Mouse (Mus musculus): Measurements from ENCODE around the gene Gm21981.

Gm21981 gene

GRCm38 (mm10) chr17:47698156-47698555, 3.9 kb upstream of the Gm21981 start:
- Histone ChIP-seq H3K4me1 (replicated peaks; ENCODE audit: low read depth, low read length) (peaks cover 66% of the 10 kb centered on the region), H3K4me3 (replicated peaks; ENCODE audit: low read length) (no peak overlapping the region), H3K27me3 (ENCODE audit: insufficient read depth, low read length) (peaks cover 36% of the 10 kb centered on the region), H3K36me3 (ENCODE audit: insufficient read depth, low read length) (peaks cover 51% of the 10 kb centered on the region), H3K9me3 (ENCODE audit: low read length) (no peaks in the 10 kb centered on the region)
- TF ChIP-seq CTCF (conservative IDR thresholded peaks at IDR 0.05; ENCODE audit: low read length) (no peak), NANOG (IDR thresholded peaks at IDR 0.05; ENCODE audit: borderline replicate concordance, low read length) (no peak), POU5F1 (IDR thresholded peaks at IDR 0.05; ENCODE audit: borderline replicate concordance, low read length) (no peak)

- no peak for TF ChIP-seq NANOG (IDR thresholded peaks at IDR 0.05; ENCODE audit: borderline replicate concordance, low read length)
- TF ChIP-seq CTCF (conservative IDR thresholded peaks at IDR 0.05; ENCODE audit: low read length): no peak
- no peak for TF ChIP-seq POU5F1 (IDR thresholded peaks at IDR 0.05; ENCODE audit: borderline replicate concordance, low read length)
- Histone ChIP-seq H3K36me3 (ENCODE audit: insufficient read depth, low read length) (peaks cover 33% of the 10 kb centered on the region), H3K27me3 (ENCODE audit: insufficient read depth, low read length) (peaks cover 63% of the 10 kb centered on the region), H3K9me3 (ENCODE audit: low read length) (no peaks in the 10 kb centered on the region), H3K4me3 (replicated peaks; ENCODE audit: low read length) (peak overlapping the region; percentile 86), H3K4me1 (replicated peaks; ENCODE audit: low read depth, low read length) (peaks cover 66% of the 10 kb centered on the region)
Observed at GRCm38 (mm10) chr17:47695337-47695710, 1.1 kb upstream of the Gm21981 start.

- TF ChIP-seq NANOG (IDR thresholded peaks at IDR 0.05; ENCODE audit: borderline replicate concordance, low read length) (no peak), CTCF (conservative IDR thresholded peaks at IDR 0.05; ENCODE audit: low read length) (peak; percentile 25)
- peak within 1 kb of the TSS; percentile 86 for H3K4me3 ChIP-seq (replicated peaks; ENCODE audit: low read length)
- H3K27me3 ChIP-seq (ENCODE audit: insufficient read depth, low read length): peaks cover 65% of the 10 kb centered on the region
- peaks cover 66% of the 10 kb centered on the region for H3K4me1 ChIP-seq (replicated peaks; ENCODE audit: low read depth, low read length)
- H3K36me3 ChIP-seq (ENCODE audit: insufficient read depth, low read length): peaks cover 27% of the 10 kb centered on the region
- H3K9me3 ChIP-seq (ENCODE audit: low read length): no peaks in the 10 kb centered on the region
Observed at GRCm38 (mm10) chr17:47694503-47695336, 465 bp upstream of the Gm21981 start, which contains the start of gene Prickle4. TSS of gene Prickle4 (minus strand) at chr17:47694736.

GRCm38 (mm10) chr17:47693671-47694441, 399 bp downstream of the Gm21981 start:
- Histone ChIP-seq H3K36me3 (ENCODE audit: insufficient read depth, low read length) (peaks cover 18% of the 10 kb centered on the region), H3K4me3 (replicated peaks; ENCODE audit: low read length) (peak overlapping the region; percentile 86), H3K27me3 (ENCODE audit: insufficient read depth, low read length) (peaks cover 74% of the 10 kb centered on the region), H3K4me1 (replicated peaks; ENCODE audit: low read depth, low read length) (peaks cover 66% of the 10 kb centered on the region), H3K9me3 (ENCODE audit: low read length) (no peaks in the 10 kb centered on the region)
- TF ChIP-seq CTCF (conservative IDR thresholded peaks at IDR 0.05; ENCODE audit: low read length) (no peak), NANOG (IDR thresholded peaks at IDR 0.05; ENCODE audit: borderline replicate concordance, low read length) (no peak), POU5F1 (IDR thresholded peaks at IDR 0.05; ENCODE audit: borderline replicate concordance, low read length) (no peak)

- H3K9me3 ChIP-seq (ENCODE audit: low read length): no peaks in the 10 kb centered on the region
- no peak overlapping the region for H3K4me3 ChIP-seq (replicated peaks; ENCODE audit: low read length)
- peaks cover 7% of the 10 kb centered on the region for H3K36me3 ChIP-seq (ENCODE audit: insufficient read depth, low read length)
- no peak for TF ChIP-seq CTCF (conservative IDR thresholded peaks at IDR 0.05; ENCODE audit: low read length)
- peak; percentile 44; the same call in 1 of the 2 replicates for TF ChIP-seq NANOG (IDR thresholded peaks at IDR 0.05; ENCODE audit: borderline replicate concordance, low read length)
- H3K4me1 ChIP-seq (replicated peaks; ENCODE audit: low read depth, low read length): peaks cover 64% of the 10 kb centered on the region
- H3K27me3 ChIP-seq (ENCODE audit: insufficient read depth, low read length): peaks cover 67% of the 10 kb centered on the region
Observed at GRCm38 (mm10) chr17:47691650-47692049, 2.6 kb downstream of the Gm21981 start.

GRCm38 (mm10) chr17:47689894-47690293, 4.4 kb downstream of the Gm21981 start:
- TF ChIP-seq NANOG (IDR thresholded peaks at IDR 0.05; ENCODE audit: borderline replicate concordance, low read length) (no peak), CTCF (conservative IDR thresholded peaks at IDR 0.05; ENCODE audit: low read length) (no peak), POU5F1 (IDR thresholded peaks at IDR 0.05; ENCODE audit: borderline replicate concordance, low read length) (no peak)
- H3K9me3 ChIP-seq (ENCODE audit: low read length): no peaks in the 10 kb centered on the region
- peaks cover 54% of the 10 kb centered on the region for H3K27me3 ChIP-seq (ENCODE audit: insufficient read depth, low read length)
- H3K4me3 ChIP-seq (replicated peaks; ENCODE audit: low read length): no peak overlapping the region
- H3K36me3 ChIP-seq (ENCODE audit: insufficient read depth, low read length): peaks cover 24% of the 10 kb centered on the region
- H3K4me1 ChIP-seq (replicated peaks; ENCODE audit: low read depth, low read length): peaks cover 73% of the 10 kb centered on the region

GRCm38 (mm10) chr17:47688608-47689575, 5.4 kb downstream of the Gm21981 start, which contains the start of gene Frs3:
TSS of gene Frs3 (plus strand) at chr17:47689030.
- peaks cover 75% of the 10 kb centered on the region for H3K4me1 ChIP-seq (replicated peaks; ENCODE audit: low read depth, low read length)
- no peaks in the 10 kb centered on the region for H3K9me3 ChIP-seq (ENCODE audit: low read length)
- TF ChIP-seq CTCF (conservative IDR thresholded peaks at IDR 0.05; ENCODE audit: low read length) (no peak), NANOG (IDR thresholded peaks at IDR 0.05; ENCODE audit: borderline replicate concordance, low read length) (no peak), POU5F1 (IDR thresholded peaks at IDR 0.05; ENCODE audit: borderline replicate concordance, low read length) (no peak)
- H3K4me3 ChIP-seq (replicated peaks; ENCODE audit: low read length): peak within 1 kb of the TSS; percentile 98
- peaks cover 34% of the 10 kb centered on the region for H3K36me3 ChIP-seq (ENCODE audit: insufficient read depth, low read length)
- peaks cover 49% of the 10 kb centered on the region for H3K27me3 ChIP-seq (ENCODE audit: insufficient read depth, low read length)

GRCm38 (mm10) chr17:47688344-47688607, 6.0 kb downstream of the Gm21981 start, which contains the start of gene Tomm6:
TSS of gene Tomm6 (minus strand) at chr17:47688386.
- Histone ChIP-seq H3K36me3 (ENCODE audit: insufficient read depth, low read length) (peaks cover 40% of the 10 kb centered on the region), H3K4me1 (replicated peaks; ENCODE audit: low read depth, low read length) (peaks cover 74% of the 10 kb centered on the region), H3K4me3 (replicated peaks; ENCODE audit: low read length) (peak within 1 kb of the TSS; percentile 98), H3K9me3 (ENCODE audit: low read length) (no peaks in the 10 kb centered on the region), H3K27me3 (ENCODE audit: insufficient read depth, low read length) (peaks cover 42% of the 10 kb centered on the region)
- no peak for TF ChIP-seq NANOG (IDR thresholded peaks at IDR 0.05; ENCODE audit: borderline replicate concordance, low read length)
- TF ChIP-seq CTCF (conservative IDR thresholded peaks at IDR 0.05; ENCODE audit: low read length): no peak

Measured in E14TG2a.4 (cell line).